Mouse (Mus musculus) Patski (cell line): Measurements from ENCODE around the gene Mamld1. TPM values are rescaled to one million over a fixed set of nuclear protein-coding genes. Genes with fewer than 3 reads are reported as not detected.

Source experiments
- ATAC-seq: fragments of 100-300 bp; one replicate; pipeline ENCODE4 v1.8.0; 2021
- CTCF ChIA-PET: fragments of 350-600 bp; sonication (Branson Sonifier 250); formaldehyde crosslinking; loops from one replicate; lab custom pipeline; 2022; ENCODE audit warnings: inconsistent platforms; lab: Charles Lee
- POLR2A ChIA-PET: fragments of 350-600 bp; sonication (Branson Sonifier 250); formaldehyde crosslinking; loops from one replicate; lab custom pipeline; 2022; ENCODE audit warnings: antibody characterized with exemption, inconsistent platforms; lab: Charles Lee
- DNase-seq: peaks from one replicate; pipeline ENCODE4 v3.0.0-alpha.2; 2011; ENCODE audit warnings: low read depth, low spot score
- H3K27me3 ChIP-seq: fragments of 371-371 bp; one replicate; pipeline ENCODE4 v1.5.1; 2021
- CTCF ChIP-seq: fragments of 100-300 bp; IDR thresholded peaks from one replicate; pipeline ENCODE4 v1.5.1; 2021
- in situ Hi-C: fragments of 300-500 bp; cut with MboI; formaldehyde crosslinking; loops from 3 replicates; pipeline ENCODE4 v1.11.1; 2018; ENCODE audit warnings: low pct_unique_long_range_greater_than_20kb, mixed read lengths
- polyA plus RNA-seq: library from polyadenylated mRNA; unstranded; gene quantifications from one replicate; pipeline ENCODE4 v1.2.3, GENCODE M21; 2021

Mamld1 gene
- polyA plus RNA-seq, 1 experiment from 2014 or later: 1.1 TPM

DNA sequence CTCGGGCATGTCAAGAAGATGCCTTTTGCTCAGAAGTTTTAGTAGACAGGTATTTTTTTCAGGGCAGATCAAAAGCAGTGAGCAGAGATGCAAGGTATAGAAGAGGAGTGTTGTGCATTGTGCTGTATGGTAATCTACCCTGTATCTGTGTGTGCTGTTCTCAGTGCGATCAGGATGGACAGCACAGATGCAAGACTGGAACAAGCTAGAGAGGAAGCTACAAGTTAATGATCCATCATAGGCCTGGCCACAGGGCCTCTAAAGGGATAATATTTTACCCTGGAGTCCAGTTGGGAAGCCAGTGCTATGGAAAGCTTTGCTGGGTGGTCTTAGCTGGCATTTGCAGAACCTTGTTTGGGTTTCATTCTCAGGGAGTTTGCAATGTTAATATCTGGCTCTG, 6.9 kb downstream of the Mamld1 start:
- no peak for DNase-seq
- no peak for ATAC-seq
- H3K27me3 ChIP-seq: peaks cover 19% of the 10 kb centered on the region
- POLR2A ChIA-PET: interaction anchor here (0.6 kb wide), 1 partner anchor 259 kb away, joined by 5 read pairs; no protein-coding TSS in a partner anchor
- in situ Hi-C loops: loop anchor here (10.0 to 25.0 kb wide), 3 partner anchors 62 to 470 kb away; no protein-coding TSS in a partner anchor
- CTCF ChIA-PET: interaction anchor here (1.1 to 1.3 kb wide), 2 partner anchors 9 to 13 kb away, joined by 3 to 5 read pairs; no protein-coding TSS in a partner anchor
- TF ChIP-seq CTCF: no peak

DNA sequence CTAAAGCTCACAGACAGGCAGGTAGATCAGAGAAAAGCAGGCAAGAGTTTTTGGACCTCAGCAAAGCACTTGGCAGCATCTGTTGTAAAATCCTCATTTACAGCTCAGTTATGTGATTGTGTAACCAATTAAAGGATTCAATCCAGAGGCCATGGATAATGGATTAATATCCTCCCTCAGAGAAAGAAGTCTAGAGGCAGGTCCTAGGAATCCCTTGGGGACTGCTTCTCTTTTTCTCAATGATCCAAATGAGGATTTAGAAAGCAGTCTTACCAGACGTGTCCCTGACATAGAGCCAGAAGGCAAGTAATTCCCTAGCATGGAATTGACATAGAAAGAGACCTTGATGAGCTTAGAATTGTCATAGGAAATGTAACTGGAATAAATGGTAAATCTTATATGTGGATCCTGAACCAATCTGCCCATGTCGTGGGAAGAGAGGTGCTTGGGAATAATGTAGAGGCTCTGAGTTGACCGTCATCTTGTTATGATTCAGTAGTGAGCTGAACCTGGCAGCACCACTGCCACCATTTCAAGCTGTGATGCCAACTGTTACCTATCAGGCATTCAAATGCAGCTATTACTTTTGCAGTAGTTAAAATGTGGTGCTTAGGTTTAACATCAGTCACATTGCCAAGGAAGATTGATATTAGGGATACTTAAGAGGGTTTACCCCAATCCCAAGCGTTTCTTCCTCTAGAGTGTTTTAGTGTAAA, 35.2 kb downstream of the Mamld1 start:
- ChIA-PET POLR2A (no interaction called here), CTCF (interaction anchor here (0.8 kb wide), 1 partner anchor 54 kb away, joined by 3 read pairs; no protein-coding TSS in a partner anchor)
- in situ Hi-C loops: no loop called here
- H3K27me3 ChIP-seq: peaks cover 17% of the 10 kb centered on the region
- DNase-seq (no peak), ATAC-seq (no peak)
- no peak for TF ChIP-seq CTCF

DNA sequence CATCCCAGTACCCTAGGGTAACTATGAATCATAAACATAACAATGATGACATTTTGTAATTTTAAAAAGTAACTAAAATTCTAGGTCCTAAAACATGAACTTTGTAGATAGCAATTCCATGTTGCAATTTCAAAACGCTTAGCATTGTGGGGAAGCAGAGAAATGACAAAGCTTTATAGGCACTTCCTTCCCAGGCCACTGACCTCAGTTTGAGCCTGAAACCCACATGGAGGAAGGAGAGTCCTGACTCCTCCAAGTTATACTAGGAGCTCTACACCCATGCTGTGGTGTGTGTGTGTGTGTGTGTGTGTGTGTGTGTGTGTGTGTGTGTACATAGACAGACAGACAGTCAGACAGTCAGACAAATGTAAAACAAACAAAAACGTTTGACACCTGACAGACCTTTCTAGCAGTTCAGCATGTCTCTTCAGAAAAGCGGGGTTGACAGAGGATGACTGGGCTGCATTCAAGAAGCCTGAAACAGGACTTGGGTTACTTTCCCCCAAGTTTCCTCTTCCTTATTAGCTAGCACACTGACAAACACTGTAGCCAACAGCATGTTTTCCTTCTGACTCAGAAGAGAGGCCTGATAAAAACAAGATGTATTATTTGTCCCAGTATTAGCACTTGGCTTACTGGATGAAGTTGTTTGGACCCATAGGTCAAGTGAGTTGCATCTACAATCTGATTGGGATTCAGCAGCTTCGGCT, 37.5 kb downstream of the Mamld1 start:
- in situ Hi-C loops: no loop called here
- POLR2A ChIA-PET: no interaction called here
- H3K27me3 ChIP-seq: peaks cover 22% of the 10 kb centered on the region
- CTCF ChIA-PET: no interaction called here
- ATAC-seq (no peak), DNase-seq (peak; percentile 1)
- no peak for TF ChIP-seq CTCF

DNA sequence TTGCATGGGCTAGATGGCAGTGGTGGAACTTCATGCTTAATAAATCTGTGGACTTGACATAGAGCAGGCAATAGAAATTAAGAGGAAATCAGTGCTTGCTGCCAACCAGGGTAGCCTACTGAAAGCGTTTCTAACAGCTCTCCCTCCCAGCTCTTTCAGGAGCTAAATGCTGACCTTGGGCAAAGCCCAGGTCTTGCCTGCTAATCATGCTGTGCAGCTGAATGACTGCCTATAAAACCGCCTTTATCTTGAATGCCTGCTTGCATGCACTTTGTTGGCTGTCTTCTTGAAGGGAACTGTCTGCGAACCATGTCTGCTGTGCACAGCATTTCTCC, 38.0 kb downstream of the Mamld1 start:
- peaks cover 22% of the 10 kb centered on the region for H3K27me3 ChIP-seq
- ChIA-PET CTCF (no interaction called here), POLR2A (no interaction called here)
- DNase-seq: no peak
- ATAC-seq: no peak
- no peak for TF ChIP-seq CTCF
- in situ Hi-C loops: no loop called here

DNA sequence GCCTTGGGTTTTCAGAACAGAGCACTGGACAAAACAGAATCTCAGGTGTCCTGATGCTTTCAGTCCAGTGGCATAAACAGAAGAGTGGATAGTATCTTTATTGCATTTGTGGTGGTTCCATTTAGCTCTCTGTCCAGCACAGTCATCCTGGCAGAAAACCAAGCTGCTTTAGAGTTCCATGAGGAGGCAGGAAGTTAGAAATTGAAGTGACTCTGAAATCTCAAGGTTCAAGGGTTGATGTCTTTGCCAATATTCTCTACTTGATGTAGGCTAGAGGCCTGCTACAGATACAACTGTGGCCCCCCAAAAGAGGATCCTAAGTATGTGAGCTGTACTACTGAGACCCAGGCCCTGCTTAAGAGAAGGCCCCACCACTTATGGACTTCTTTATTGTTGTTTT, 55.8 kb downstream of the Mamld1 start:
- CTCF ChIA-PET: interaction anchor here (1.1 to 1.2 kb wide), 2 partner anchors 15 to 20 kb away, joined by 3 to 4 read pairs; no protein-coding TSS in a partner anchor
- TF ChIP-seq CTCF: no peak
- POLR2A ChIA-PET: no interaction called here
- ATAC-seq: no peak
- peaks cover 3% of the 10 kb centered on the region for H3K27me3 ChIP-seq
- in situ Hi-C loops: no loop called here
- no peak for DNase-seq

DNA sequence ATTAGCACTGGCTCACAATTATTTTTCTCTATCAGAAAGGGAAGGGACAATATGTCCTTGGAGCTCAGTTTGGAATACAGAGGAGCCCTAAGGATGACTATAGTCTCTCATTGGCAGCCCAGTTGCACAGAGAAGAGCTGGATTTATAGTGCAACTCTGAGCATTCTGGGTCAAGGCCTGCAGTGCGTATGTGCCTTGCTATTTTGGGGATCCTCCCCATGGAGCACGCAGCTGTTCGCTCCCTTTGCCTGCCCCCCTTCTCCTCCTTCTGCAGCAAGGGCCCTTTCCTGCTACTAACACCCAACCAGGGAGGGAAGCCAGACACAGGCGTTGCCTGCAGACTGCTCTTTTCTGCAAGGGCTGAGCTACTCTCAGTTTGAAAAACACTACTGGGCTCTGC, 56.3 kb downstream of the Mamld1 start:
- ATAC-seq (no peak), DNase-seq (no peak)
- TF ChIP-seq CTCF: no peak
- in situ Hi-C loops: no loop called here
- peaks cover 3% of the 10 kb centered on the region for H3K27me3 ChIP-seq
- ChIA-PET POLR2A (no interaction called here), CTCF (interaction anchor here (1.2 kb wide), 1 partner anchor 14 kb away, joined by 3 read pairs; no protein-coding TSS in a partner anchor)

DNA sequence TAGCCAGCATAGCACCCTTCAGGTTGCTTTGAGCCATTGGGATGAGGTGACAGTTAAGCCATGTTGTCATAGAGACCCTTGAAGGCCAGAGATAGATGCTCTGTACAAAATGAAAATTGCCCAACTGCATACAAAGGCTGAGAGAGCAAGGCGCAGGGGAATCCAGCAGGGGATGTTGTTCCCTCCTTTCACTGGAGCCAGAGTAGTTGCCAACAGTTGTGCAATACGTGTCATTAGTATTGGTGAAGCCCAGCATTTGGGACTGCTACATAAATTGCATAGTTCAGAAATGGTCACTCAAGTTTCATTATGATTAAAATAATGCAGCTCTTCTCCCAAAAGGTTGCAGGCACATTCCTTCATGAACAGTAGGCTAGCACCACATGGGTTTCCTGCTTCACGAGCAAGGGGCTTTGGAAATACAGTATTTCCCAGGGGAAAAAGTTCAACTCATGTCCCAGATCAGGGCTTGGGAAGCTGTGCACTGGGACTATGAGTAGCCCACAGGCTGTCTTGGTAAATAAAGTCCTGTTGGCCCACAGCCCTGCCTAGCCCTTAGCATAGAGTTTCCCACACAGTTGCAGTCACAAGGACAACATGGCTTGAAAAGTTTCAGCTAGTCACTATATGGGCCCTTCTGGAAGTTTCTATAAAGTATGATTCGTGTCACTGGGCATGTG, 58.1 kb downstream of the Mamld1 start:
- POLR2A ChIA-PET: no interaction called here
- peaks cover 6% of the 10 kb centered on the region for H3K27me3 ChIP-seq
- TF ChIP-seq CTCF: no peak
- in situ Hi-C loops: no loop called here
- ATAC-seq (no peak), DNase-seq (no peak)
- CTCF ChIA-PET: interaction anchor here (1.3 kb wide), 1 partner anchor 8 kb away, joined by 3 read pairs; no protein-coding TSS in a partner anchor

DNA sequence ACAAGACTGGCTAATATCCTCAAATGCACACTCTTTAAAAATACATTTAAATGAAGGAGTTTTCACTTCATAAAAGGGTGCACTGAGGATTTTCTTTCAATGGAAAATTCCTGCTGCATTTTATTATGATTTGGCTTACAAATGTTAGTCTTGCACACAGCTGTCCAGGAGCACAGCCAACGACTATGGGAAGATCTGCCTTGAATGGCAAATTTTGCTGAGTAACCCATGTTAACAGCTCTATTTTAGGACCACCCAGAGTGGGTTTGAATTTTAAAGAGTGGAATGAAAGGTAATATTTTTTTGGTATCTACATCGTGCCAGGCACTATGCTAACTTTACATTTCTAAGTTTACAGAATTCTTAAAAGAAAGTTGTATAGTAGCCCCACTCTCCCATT, 60.3 kb downstream of the Mamld1 start:
- ATAC-seq (no peak), DNase-seq (no peak)
- POLR2A ChIA-PET: no interaction called here
- TF ChIP-seq CTCF: no peak
- in situ Hi-C loops: no loop called here
- CTCF ChIA-PET: no interaction called here
- H3K27me3 ChIP-seq: peaks cover 5% of the 10 kb centered on the region

DNA sequence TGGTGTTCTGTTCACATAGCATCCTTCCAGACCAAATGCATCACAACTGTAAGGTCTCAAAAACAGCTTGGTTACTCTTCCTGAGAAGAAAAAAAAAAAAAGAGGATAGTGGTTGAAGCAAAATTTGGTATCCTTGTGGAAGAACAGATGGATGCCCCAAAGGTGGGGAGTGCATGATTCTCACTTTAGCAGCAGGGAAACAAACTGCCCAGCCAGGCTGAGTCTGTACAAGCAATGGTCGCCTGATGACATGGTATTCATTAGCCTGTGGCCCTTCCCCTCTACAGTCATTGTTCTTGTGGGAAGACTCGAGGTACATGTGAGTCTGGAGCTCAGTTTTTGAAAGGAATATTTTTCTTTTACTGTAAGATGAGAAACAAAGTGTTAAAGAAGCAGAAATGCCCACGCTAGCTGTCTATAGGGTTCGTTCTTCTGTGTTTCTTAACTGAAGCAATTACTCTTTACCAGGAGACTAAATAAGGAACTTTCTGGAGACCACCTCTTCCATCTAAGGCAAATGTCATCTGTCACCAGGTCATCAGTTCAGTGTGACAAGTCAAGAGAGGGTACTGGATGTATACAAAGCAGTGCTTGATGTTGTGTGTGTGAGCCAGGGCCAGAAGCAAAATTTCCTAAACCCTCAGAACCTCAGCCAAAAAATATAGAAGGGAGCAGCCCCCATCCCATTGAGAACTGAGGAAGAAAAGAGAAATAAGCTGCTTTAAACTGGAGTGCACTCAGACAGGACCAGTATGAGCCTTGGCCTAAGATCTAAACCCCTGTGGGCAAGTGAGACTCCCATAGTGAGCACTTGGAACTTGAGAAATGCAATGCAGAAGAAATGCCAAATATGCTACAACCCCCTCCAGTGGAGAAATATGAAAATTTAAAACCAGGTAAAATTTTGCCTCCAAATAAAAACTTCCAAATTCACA, 72.6 kb downstream of the Mamld1 start:
- ATAC-seq (no peak), DNase-seq (no peak)
- no peak for TF ChIP-seq CTCF
- POLR2A ChIA-PET: no interaction called here
- CTCF ChIA-PET: no interaction called here
- in situ Hi-C loops: no loop called here
- H3K27me3 ChIP-seq: peaks cover 43% of the 10 kb centered on the region

DNA sequence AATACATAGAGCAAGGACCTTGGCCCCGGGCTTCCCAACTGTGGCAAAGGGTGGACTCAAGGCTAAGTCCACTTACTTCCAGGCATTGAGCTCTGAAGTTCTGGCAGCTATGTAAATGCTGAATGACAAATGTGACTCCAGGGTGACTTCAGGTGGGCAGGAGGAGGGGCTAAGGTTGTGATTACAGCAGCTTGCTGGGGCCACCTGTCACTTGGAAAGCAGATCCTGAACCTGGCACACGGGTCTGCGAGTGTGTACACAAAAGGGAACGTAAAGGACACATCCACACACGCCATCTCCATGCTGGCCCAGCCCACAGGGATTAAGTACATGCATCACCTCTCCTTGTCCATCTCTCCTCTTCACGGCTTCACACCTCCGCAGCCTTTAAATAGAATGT, 75.0 kb downstream of the Mamld1 start:
- in situ Hi-C loops: no loop called here
- ChIA-PET CTCF (no interaction called here), POLR2A (no interaction called here)
- ATAC-seq: no peak
- TF ChIP-seq CTCF: no peak
- H3K27me3 ChIP-seq: peaks cover 42% of the 10 kb centered on the region
- DNase-seq: no peak
